In genomic region chr2:76682301-76682700, GRCm38 (mm10) we compare ENCODE assay signal across 18 mouse cellular contexts. TPM values are rescaled to one million over a fixed set of nuclear protein-coding genes. Genes with fewer than 3 reads are reported as not detected.
DNase-seq lines count a peak whose midpoint lies in the region; ATAC-seq lines count a peak whose summit lies in the region.
"Had no signal": no experiment of that assay in that cellular context is flagged by ENCODE, and none has a peak within 500 bp of the region (broad histone marks: within the 10 kb centered on the region; RNA-seq: fewer than 3 reads in every experiment).

No protein-coding gene starts in this region.

- no peak for ATAC-seq in monocyte, adult 5-6 weeks (replicated peaks; ENCODE audit: insufficient number of reproducible peaks, low FRiP score, low TSS enrichment, poor library complexity, severe bottlenecking)
- ATAC-seq: activated CD4-positive, CD25-positive, alpha-beta regulatory T cell, adult 4 months; forebrain, embryonic 13.5 days; forebrain, embryonic 15.5 days; forebrain, postnatal 0 days had no signal

- intact Hi-C loops in heart, postnatal 14 days (cut with DNase I) = no loop called here

- peak; percentile 50 for DNase-seq in adrenal gland, adult 2 months
- no peak for DNase-seq in adrenal gland, postnatal 4 days (ENCODE audit: low spot score in 2 of 2)
- peak; percentile 63 for DNase-seq in heart, adult 11 months
- DNase-seq in heart, postnatal 14 days = no peak
- DNase-seq: adrenal gland, postnatal 25 days; cerebellum, adult 11-12 months; cerebellum, adult 2 months; cerebellum, adult 9-10 months; cerebellum, postnatal 10 days; cerebellum, postnatal 25 days; forebrain, postnatal 0 days had no signal

RNA-seq across cellular contexts. Expression of gene Plekha3, which starts 7.2 kb away (rescaled TPM):
- total RNA-seq in adrenal gland, adult 2 months (2021) = 10 to 100 TPM; 45.2 to 57.6 TPM
- polyA plus RNA-seq in adrenal gland, adult 2 months (2012; rRNA removed) = 15.2 and 16.6 TPM in 2 replicates
- total RNA-seq in adrenal gland, postnatal 4 days (2021) = 10 to 100 TPM; 35.9 to 37.7 TPM
- 10 to 100 TPM; 19.2 to 19.7 TPM for total RNA-seq in heart, postnatal 14 days (2021)
- total RNA-seq in monocyte, adult 5-6 weeks (2017) = 16.1 to 36.4 TPM (median 22.6 TPM) in 3 replicates

RNA-seq across cellular contexts. Expression of gene Fkbp7, which starts 9.4 kb away (rescaled TPM):
- 10 to 100 TPM; 22.8 to 33.6 TPM for total RNA-seq in adrenal gland, adult 2 months (2021)
- polyA plus RNA-seq in adrenal gland, adult 2 months (2012; rRNA removed) = 0.21 and 0.57 TPM in 2 replicates
- 10 to 100 TPM; 38.5 to 43.3 TPM for total RNA-seq in adrenal gland, postnatal 4 days (2021)
- total RNA-seq in heart, postnatal 14 days (2021) = 10 to 100 TPM; 23.6 to 23.7 TPM
- total RNA-seq in monocyte, adult 5-6 weeks (2017) = 10.6 to 24.4 TPM (median 19.6 TPM) in 3 replicates

RNA-seq across cellular contexts. Expression of gene Pjvk, which starts 34.0 kb away (rescaled TPM):
- under 1 TPM in 1 of 2 experiments, not detected in 1; 0.24 TPM for total RNA-seq in adrenal gland, adult 2 months (2021)
- polyA plus RNA-seq in adrenal gland, adult 2 months (2012; rRNA removed) = not detected in 2 replicates
- 1 to 10 TPM in 1 of 2 experiments, under 1 TPM in 1; 0.64 to 1.7 TPM for total RNA-seq in adrenal gland, postnatal 4 days (2021)
- under 1 TPM in 1 of 2 experiments, not detected in 1; 0.27 TPM for total RNA-seq in heart, postnatal 14 days (2021)
- total RNA-seq in monocyte, adult 5-6 weeks (2017) = not detected in 3 replicates
- total RNA-seq: adrenal gland, postnatal 25 days; ES-E14; forebrain, postnatal 0 days; MEL had no signal
- polyA plus RNA-seq: activated CD4-positive, CD25-positive, alpha-beta regulatory T cell, adult 4 months; embryonic facial prominence, embryonic 14.5 days had no signal

RNA-seq across cellular contexts. Expression of gene Prkra, which starts 34.5 kb away (rescaled TPM):
- 10 to 100 TPM; 21.0 to 25.2 TPM for total RNA-seq in adrenal gland, adult 2 months (2021)
- polyA plus RNA-seq in adrenal gland, adult 2 months (2012; rRNA removed) = 19.8 and 21.3 TPM in 2 replicates
- total RNA-seq in adrenal gland, postnatal 4 days (2021) = 10 to 100 TPM; 41.3 to 43.8 TPM
- total RNA-seq in heart, postnatal 14 days (2021) = 10 to 100 TPM; 16.0 to 16.9 TPM
- total RNA-seq in monocyte, adult 5-6 weeks (2017) = 7.7 to 16.5 TPM (median 9.2 TPM) in 3 replicates

Comparison
In these comparisons a context has a peak if more than half of its experiments do, and no peak if none do; other contexts are left out.
1. DNase-seq: peak in adrenal gland, adult 2 months (single experiment) and heart, adult 11 months (single experiment); none in adrenal gland, postnatal 4 days (0 of 2) and heart, postnatal 14 days (0 of 2).